Mouse (Mus musculus) embryonic facial prominence, embryonic 14.5 days (tissue): ENCODE data around the gene Frs3. TPM values are rescaled to one million over a fixed set of nuclear protein-coding genes. Genes with fewer than 3 reads are reported as not detected.

Source experiments
- ATAC-seq: fragments of 200-750 bp; cut with Nextera tagmentation; 2 replicates; pipeline ENCODE4 v1.8.0; 2017; ENCODE audit warnings: low read depth, moderate number of reproducible peaks, moderate TSS enrichment
- DNase-seq: peaks from one replicate; pipeline ENCODE4 v3.0.0-alpha.2; 2015; ENCODE audit warnings: low spot score
- H3K27ac ChIP-seq: fragments of 300-500 bp; sonication (generic); replicated peaks from 2 replicates; pipeline ENCODE4 v1.5.1; 2014; ENCODE audit warnings: low read depth, mild to moderate bottlenecking, low read length, moderate library complexity
- H3K27me3 ChIP-seq: fragments of 300-500 bp; sonication (generic); replicated peaks from 2 replicates; pipeline ENCODE4 v1.6.1; 2014; ENCODE audit warnings: low read length; ENCODE audit not compliant: control insufficient read depth, insufficient read depth
- H3K36me3 ChIP-seq: fragments of 300-500 bp; sonication (generic); 2 replicates; pipeline ENCODE4 v1.6.1; 2014; ENCODE audit warnings: low read length, mixed read lengths; ENCODE audit not compliant: control insufficient read depth, insufficient read depth
- H3K4me1 ChIP-seq: fragments of 300-500 bp; sonication (generic); 2 replicates; pipeline ENCODE4 v1.6.1; 2014; ENCODE audit warnings: antibody characterized with exemption, low read length; ENCODE audit not compliant: control insufficient read depth, insufficient read depth
- H3K4me2 ChIP-seq: fragments of 300-500 bp; sonication (generic); 2 replicates; pipeline ENCODE4 v1.6.1; 2014; ENCODE audit warnings: low read depth, mild to moderate bottlenecking, low read length, moderate library complexity, mixed read lengths
- H3K4me3 ChIP-seq: fragments of 300-500 bp; sonication (generic); 2 replicates; pipeline ENCODE4 v1.5.1; 2014; ENCODE audit warnings: low read depth, mild to moderate bottlenecking, low read length
- H3K9ac ChIP-seq: fragments of 300-500 bp; sonication (generic); 2 replicates; pipeline ENCODE4 v1.6.1; 2014; ENCODE audit warnings: low read depth, mild to moderate bottlenecking, low read length, moderate library complexity, mixed read lengths
- H3K9me3 ChIP-seq: fragments of 300-500 bp; sonication (generic); 2 replicates; pipeline ENCODE4 v1.6.1; 2016; ENCODE audit warnings: low read length; ENCODE audit not compliant: control insufficient read depth
- WGBS: fragments of 180-500 bp; shearing (Covaris S2); extraction: QIAGEN DNeasy Blood & Tissue Kit; methylation state at CpG from one replicate; pipeline ENCODE4 v1.1.7; 2014; 5-methylcytosine and 5-hydroxymethylcytosine counted together
- polyA plus RNA-seq: library from polyadenylated mRNA; unstranded; fragments of >200 nt; fragmentation: Nextera tagmentation; extraction: Ambion mirVana; gene quantifications from 2 replicates; pipeline ENCODE4 v1.2.1, GENCODE M21; 2014

Gene Frs3
- polyA plus RNA-seq, 1 experiment from 2014 or later = 4.0 TPM

DNA sequence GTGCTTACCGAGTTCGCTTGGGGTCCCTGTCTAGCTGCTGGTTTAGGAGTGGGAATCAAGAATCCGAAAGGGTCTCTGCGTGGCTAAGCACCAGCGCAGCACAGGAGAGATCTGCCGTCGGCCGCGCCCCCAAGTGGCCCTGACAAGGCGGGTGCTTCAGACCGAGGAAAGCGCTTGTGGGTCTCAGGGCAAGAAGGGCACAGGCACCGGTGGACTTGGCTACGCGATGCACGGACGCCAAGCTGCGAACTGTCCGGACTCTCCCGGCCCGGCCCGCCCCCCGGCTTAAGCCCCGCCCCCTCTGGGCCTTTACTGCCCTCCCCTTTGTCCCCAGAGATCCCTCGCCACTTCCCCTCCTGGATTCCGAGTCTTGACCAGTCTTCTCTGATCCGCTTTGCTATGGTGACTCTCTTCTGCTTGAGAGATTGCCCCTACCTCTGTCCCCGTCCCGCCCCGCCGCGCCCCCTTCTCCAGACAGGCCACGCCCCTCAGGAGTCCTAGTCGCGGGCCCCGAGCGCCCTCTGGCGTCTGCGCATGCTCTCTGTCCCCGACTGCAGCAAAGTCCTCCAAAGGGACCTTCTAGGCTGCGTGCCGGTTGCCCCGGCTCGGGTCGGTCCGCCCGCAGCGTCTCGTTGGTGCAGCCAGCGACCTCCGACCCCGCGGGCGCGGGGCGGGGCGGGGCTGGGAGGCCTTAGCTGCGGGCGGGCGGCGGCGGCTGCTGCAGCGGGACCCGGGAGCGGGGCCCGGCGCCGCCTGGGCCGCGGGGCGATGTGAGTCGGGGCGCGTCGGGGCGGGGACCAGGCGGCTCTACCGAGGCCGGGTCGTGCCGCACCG, 5.9 kb downstream of the Frs3 start, which contains the start of gene Prickle4:
TSS of gene Prickle4 (minus strand) at position 234 of the 834 bp plus-strand sequence.
- Histone ChIP-seq H3K36me3 (peaks cover 7% of the 10 kb centered on the region; the same call in 1 of the 2 replicates), H3K27me3 (no peaks in the 10 kb centered on the region), H3K4me1 (no peaks in the 10 kb centered on the region; the same call in 1 of the 2 replicates), H3K4me3 (peak within 1 kb of the TSS; percentile 85), H3K9ac (peak within 1 kb of the TSS; percentile 87), H3K27ac (peak within 1 kb of the TSS; percentile 63), H3K4me2 (peak within 1 kb of the TSS; percentile 84), H3K9me3 (no peaks in the 10 kb centered on the region)
- under 1% methylated on average over 30 of the region's 82 CpGs for WGBS
- DNase-seq (peak; percentile 96), ATAC-seq (peak; percentile 96)

GRCm38 (mm10) chr17:47695337-47695710, 6.5 kb downstream of the Frs3 start:
- H3K4me3 ChIP-seq = peak overlapping the region; percentile 85
- peak overlapping the region; percentile 87 for H3K9ac ChIP-seq
- WGBS = under 1% methylated on average over 14 of the region's 23 CpGs
- peaks cover 11% of the 10 kb centered on the region; the same call in 1 of the 2 replicates for H3K36me3 ChIP-seq
- ATAC-seq (peak; percentile 1; the same call in 1 of the 2 replicates), DNase-seq (no peak)
- H3K4me2 ChIP-seq = peak overlapping the region; percentile 84
- no peaks in the 10 kb centered on the region for H3K27me3 ChIP-seq
- H3K4me1 ChIP-seq = no peaks in the 10 kb centered on the region; the same call in 1 of the 2 replicates
- H3K9me3 ChIP-seq = no peaks in the 10 kb centered on the region
- peak overlapping the region; percentile 63; the same call in 1 of the 2 replicates for H3K27ac ChIP-seq

- ATAC-seq (no peak), DNase-seq (no peak)
- WGBS = 89% methylated on average over 10 of the region's 10 CpGs
- H3K36me3 ChIP-seq = peaks cover 39% of the 10 kb centered on the region
- H3K9ac ChIP-seq = no peak overlapping the region
- no peak overlapping the region for H3K4me2 ChIP-seq
- no peaks in the 10 kb centered on the region for H3K27me3 ChIP-seq
- H3K4me3 ChIP-seq = no peak overlapping the region
- no peaks in the 10 kb centered on the region; the same call in 1 of the 2 replicates for H3K4me1 ChIP-seq
- no peaks in the 10 kb centered on the region for H3K9me3 ChIP-seq
- H3K27ac ChIP-seq = no peak overlapping the region
Observed at GRCm38 (mm10) chr17:47698156-47698555, 9.3 kb downstream of the Frs3 start.

DNA sequence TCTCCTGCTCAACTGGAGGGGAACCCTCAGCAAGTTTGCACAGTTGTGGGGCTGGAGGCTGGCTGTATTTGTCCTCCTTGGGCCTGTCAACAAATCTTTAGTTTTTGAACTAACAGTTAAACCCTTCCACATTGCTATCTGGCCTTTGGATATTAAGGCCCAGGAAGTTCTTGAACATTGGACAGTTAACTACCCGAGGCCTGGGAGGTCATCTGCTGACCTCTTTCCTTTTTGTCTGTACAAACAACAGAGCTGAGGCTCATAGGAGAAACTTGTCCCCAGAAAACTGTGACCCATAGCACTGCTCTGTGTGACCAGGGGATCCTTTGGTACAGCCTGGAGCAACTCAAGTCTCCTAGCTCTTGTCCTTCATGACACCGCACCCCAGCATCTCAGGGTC, 10.2 kb downstream of the Frs3 start:
- WGBS = 74% methylated on average over 2 of the region's 2 CpGs
- Histone ChIP-seq H3K27ac (no peak overlapping the region), H3K9me3 (no peaks in the 10 kb centered on the region), H3K4me2 (no peak overlapping the region), H3K4me3 (no peak overlapping the region), H3K36me3 (peaks cover 46% of the 10 kb centered on the region), H3K4me1 (no peaks in the 10 kb centered on the region; the same call in 1 of the 2 replicates), H3K9ac (no peak overlapping the region), H3K27me3 (no peaks in the 10 kb centered on the region)
- no peak for ATAC-seq
- DNase-seq = no peak

GRCm38 (mm10) chr17:47701793-47702192, 13.0 kb downstream of the Frs3 start:
- no peaks in the 10 kb centered on the region for H3K4me1 ChIP-seq
- no peak for DNase-seq
- H3K4me2 ChIP-seq = no peak overlapping the region
- H3K4me3 ChIP-seq = no peak overlapping the region
- H3K9me3 ChIP-seq = no peaks in the 10 kb centered on the region
- H3K36me3 ChIP-seq = peaks cover 46% of the 10 kb centered on the region
- H3K27ac ChIP-seq = no peak overlapping the region
- no peak overlapping the region for H3K9ac ChIP-seq
- no peaks in the 10 kb centered on the region for H3K27me3 ChIP-seq
- no peak for ATAC-seq
- WGBS = 72% methylated on average over 9 of the region's 9 CpGs

DNA sequence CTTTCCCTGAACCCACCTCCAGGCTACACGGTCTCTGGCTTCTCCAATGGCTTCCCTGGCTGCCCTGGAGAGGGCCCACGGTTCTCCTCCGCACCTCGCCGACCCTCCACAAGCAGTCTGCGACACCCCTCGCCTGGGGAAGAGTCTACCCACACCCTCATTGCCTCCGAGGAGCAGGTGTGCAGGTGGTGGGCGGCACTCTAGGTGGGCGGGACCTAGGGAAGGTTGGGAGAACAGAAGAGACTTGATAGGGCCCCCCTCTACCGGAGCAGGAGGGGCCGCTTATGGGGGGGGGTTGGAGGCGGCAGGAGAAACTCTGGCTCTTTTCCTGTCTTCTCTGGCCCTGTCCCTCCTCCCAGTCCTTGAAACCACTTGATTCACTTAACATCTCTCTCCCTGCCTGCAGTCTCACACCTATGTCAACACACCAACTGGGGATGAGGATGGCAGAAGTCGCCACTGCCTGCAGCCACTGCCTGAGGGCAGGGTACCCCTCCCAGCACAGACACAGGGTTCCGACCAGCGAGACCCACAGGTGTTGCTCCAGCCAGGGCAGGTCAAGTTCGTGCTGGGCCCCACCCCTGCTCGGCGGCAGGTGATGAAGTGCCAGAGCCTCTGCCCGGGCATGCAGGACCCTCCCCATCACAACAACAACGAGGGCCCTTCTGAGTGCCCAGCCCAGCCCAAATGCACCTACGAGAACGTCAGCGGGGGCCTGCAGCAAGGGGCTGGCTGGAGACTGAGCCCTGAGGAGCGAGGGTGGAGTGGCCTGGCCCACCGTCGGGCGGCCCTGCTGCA, 13.9 kb downstream of the Frs3 start:
- no peaks in the 10 kb centered on the region for H3K27me3 ChIP-seq
- no peaks in the 10 kb centered on the region for H3K9me3 ChIP-seq
- no peaks in the 10 kb centered on the region for H3K4me1 ChIP-seq
- DNase-seq (no peak), ATAC-seq (no peak; the same call in 1 of the 2 replicates)
- no peak overlapping the region; the same call in 1 of the 2 replicates for H3K9ac ChIP-seq
- H3K4me3 ChIP-seq = no peak overlapping the region
- 38% methylated on average over 25 of the region's 28 CpGs for WGBS
- peaks cover 45% of the 10 kb centered on the region for H3K36me3 ChIP-seq
- H3K4me2 ChIP-seq = peak overlapping the region; percentile 4; the same call in 1 of the 2 replicates
- H3K27ac ChIP-seq = no peak overlapping the region

GRCm38 (mm10) chr17:47703556-47703955, 14.7 kb downstream of the Frs3 start:
- ATAC-seq (no peak), DNase-seq (no peak)
- 40% methylated on average over 15 of the region's 20 CpGs for WGBS
- Histone ChIP-seq H3K27ac (no peak overlapping the region), H3K9ac (no peak overlapping the region), H3K4me1 (no peaks in the 10 kb centered on the region), H3K36me3 (peaks cover 42% of the 10 kb centered on the region), H3K4me3 (no peak overlapping the region), H3K27me3 (no peaks in the 10 kb centered on the region), H3K4me2 (no peak overlapping the region), H3K9me3 (no peaks in the 10 kb centered on the region)

DNA sequence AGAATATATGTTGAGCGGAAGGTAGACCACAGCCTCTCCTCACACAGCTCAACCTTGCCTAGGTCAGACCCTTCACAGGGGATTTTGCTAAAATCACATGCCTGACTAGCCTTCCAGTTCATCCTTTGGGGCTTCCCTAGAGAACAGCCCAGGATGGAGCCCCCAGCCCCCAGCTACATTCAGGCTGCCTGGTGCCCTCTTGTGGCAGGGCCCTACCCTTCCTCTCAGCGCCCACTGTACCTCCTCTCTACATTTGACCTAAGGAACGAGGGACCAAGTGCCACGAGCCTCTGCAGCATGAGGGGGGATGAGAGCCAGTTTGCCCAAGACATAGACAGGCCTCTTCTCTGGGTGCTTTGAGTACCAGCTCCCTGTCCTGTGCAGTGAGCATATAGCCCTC, 15.9 kb downstream of the Frs3 start:
- Histone ChIP-seq H3K9ac (no peak overlapping the region), H3K4me2 (no peak overlapping the region), H3K27me3 (no peaks in the 10 kb centered on the region), H3K4me3 (no peak overlapping the region), H3K4me1 (no peaks in the 10 kb centered on the region), H3K36me3 (peaks cover 39% of the 10 kb centered on the region), H3K27ac (no peak overlapping the region), H3K9me3 (no peaks in the 10 kb centered on the region)
- DNase-seq = no peak
- 79% methylated on average over 4 of the region's 4 CpGs for WGBS
- no peak for ATAC-seq
